Mouse (Mus musculus) CD4-positive, CD25-positive, alpha-beta regulatory T cell, adult 2 months (primary cell): Measurements from ENCODE around the gene Focad.

ENCODE experiments used
- DNase-seq: peaks from one replicate; pipeline ENCODE4 v3.0.0-alpha.2; 2012; ENCODE audit warnings: low read depth, low spot score

Focad gene

GRCm38 (mm10) chr4:88094062-88094767 lies at the start of gene Focad:
TSS of gene Focad (plus strand) at chr4:88094629.
- DNase-seq = peak; percentile 98

GRCm38 (mm10) chr4:88045151-88045550 lies 49.3 kb upstream of the Focad start:
- peak; percentile 37 for DNase-seq

DNA sequence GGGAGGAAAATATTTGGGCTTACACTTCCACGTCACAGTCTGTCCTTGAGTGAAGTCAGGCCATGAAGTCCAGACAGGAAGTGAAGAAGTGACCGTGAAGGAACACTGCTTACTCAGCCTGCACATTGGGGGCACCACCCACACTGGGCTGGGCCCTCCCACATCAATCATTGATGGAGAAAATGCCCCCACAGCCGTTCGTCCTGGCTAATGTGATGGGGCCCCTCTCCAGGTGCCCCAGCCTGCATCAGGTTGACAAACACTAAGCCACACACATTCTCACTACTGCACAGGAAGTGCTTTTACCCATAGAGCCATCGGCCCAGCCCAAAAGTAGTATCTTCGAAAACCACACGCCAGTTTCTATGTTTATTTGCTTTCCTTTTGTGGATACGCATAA lies 48.1 kb upstream of the Focad start:
- DNase-seq = peak; percentile 70

DNA sequence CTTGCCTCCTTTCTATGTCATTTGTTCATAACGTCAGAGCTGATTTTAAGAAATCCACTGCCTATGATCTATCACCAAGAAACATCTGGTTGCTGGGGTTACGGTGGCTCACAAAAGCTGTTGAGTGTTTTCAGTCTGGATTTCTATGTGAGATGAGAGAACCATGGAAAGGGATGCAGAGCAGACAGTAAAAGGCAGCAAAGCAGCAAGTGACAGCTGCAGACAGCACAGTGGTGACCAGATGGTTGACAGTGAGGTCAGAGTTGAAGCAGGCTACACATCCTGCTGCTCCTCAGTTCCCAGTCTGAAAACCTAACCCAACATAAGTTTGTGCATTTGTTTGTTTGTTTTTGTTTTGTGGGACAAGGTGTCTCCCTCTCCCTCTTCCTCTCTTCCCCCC lies 19.0 kb upstream of the Focad start:
- DNase-seq = no peak

DNA sequence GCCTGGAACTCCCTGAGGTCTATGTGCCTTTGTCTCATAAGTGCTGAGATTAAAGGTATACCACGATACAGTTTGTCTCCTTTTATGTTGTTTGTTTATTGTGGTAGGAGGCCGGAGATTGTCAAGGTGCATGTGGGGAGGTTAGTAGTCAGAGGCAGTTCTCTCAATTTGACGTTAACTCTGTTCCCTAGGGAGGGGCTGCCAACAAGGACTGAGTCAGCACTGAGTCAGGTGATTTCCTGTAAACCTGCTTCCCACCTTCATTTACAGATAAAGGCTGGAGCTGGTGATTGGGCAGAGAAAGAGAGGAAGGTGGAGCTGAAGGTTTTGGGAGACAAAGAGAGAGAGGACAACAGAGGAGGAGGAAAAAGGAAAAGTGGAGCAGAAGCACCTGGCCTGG lies 15.4 kb upstream of the Focad start:
- DNase-seq = peak; percentile 12

- peak; percentile 16 for DNase-seq
Observed at GRCm38 (mm10) chr4:88081417-88081816, 13.0 kb upstream of the Focad start.

DNA sequence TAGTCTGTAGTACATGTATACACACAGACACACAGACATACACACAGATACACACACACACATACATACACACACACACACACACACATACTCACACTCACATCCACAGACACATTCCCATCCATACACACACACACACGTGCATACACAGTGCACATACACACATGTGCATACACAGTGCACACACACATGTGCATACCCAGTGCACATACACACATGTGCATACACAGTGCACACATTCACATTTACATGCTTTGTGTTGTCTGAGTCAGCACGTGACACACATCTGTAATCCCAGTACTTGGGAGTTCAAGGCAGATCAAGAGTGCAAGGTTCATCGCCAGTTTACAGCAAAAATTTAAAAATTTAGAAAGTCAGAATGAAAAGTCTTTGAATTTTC lies 12.5 kb upstream of the Focad start:
- peak; percentile 8 for DNase-seq

- no peak for DNase-seq
Observed at GRCm38 (mm10) chr4:88082381-88082780, 12.0 kb upstream of the Focad start.

GRCm38 (mm10) chr4:88083781-88084180 lies 10.6 kb upstream of the Focad start:
- no peak for DNase-seq

- no peak for DNase-seq
Observed at GRCm38 (mm10) chr4:88090316-88090715, 4.1 kb upstream of the Focad start.

DNA sequence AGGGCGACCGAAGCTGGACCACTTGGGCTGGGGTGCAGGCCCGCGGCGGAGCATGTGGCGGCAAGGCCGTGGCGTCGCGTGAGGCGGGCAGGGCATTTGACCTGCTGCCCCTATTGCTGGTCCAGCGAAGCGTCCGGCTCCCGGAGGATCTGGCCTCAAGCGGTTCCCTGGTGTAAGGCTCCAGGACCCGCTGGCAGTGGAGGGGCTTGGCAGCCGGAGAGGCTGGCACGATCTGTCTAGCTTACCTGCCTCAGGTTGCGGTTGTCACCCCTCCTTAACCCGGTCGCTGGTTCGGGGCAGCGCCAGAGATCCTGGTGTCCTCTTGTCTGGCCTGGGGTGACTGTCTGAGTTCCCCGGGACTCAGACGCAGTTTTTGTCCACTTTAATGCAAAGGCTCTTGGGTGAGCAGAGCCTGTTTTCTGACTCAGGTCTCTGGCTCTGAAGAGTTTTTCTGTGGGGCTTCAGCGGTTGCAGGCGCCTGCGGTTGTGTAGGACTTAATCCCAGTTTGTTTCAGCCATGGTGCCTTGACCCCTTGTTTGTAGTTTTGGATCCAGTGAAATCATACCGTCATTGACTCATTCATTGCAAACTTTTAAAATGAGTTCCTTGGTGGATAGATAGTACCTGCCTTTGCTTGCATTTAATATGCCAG lies 465 bp downstream of the Focad start:
- no peak for DNase-seq

- DNase-seq = no peak
Observed at GRCm38 (mm10) chr4:88095693-88096092, 1.3 kb downstream of the Focad start.

DNA sequence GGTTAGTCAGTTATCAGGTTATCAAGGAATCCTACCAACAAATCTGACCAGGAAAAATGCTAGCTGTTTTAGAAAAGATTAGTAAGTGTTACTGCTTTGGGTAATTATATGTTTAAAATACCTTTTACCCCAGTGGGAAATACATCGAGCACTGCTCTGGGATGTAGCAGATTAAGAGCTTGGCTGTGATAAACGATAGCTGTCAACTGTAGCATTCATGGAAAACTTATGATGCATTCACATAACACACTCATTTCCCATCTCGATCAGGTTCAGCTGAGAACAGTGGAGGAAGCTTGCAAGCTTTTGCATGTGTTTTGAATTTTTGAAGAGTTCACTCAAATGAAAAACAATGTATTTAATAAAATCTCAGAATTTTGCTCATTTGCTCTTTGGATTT lies 14.2 kb downstream of the Focad start:
- no peak for DNase-seq

DNA sequence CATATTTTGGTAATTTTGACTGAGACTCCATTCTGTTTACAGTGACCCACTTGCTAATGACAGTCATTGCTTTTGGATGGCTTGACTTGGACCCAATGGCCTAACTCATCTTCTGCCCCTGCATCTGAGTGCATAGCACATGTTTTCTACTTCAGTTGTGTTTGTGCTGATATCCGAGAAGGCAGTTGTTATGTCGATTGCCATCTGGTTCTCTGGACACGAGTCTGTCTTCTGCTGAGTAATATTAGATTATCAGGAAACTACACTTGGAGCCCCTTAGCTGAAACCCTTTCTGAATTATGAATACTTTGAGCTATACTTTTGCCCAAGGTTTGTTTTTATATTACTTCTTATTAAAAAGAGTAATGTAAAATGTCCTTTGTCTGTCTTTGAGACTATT lies 22.9 kb downstream of the Focad start:
- DNase-seq = no peak

- no peak for DNase-seq
Observed at GRCm38 (mm10) chr4:88117942-88118341, 23.5 kb downstream of the Focad start.

GRCm38 (mm10) chr4:88118750-88119395 lies 24.4 kb downstream of the Focad start:
- DNase-seq = peak; percentile 20

DNA sequence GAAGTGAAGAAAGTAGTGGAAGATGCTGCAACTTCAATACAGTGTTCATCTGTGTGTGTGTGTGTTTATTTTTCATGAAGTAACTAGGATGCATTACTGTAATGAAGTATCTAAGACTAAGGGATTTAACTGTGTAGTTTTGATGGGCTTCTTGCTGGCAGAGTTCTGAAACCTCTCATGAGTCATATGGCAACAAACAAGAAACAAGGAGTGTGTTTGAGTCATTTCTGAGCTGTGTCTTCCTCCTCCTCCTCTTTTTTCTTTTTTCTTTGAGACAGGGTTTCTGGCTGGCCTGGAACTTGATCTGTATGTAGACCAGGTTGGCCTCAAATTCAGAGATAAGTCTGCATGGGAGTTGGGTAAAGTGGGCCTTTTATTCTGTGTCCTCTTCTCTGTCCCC lies 25.7 kb downstream of the Focad start:
- peak; percentile 19 for DNase-seq

GRCm38 (mm10) chr4:88122472-88122871 lies 28.0 kb downstream of the Focad start:
- DNase-seq = no peak

GRCm38 (mm10) chr4:88135936-88136335 lies 41.5 kb downstream of the Focad start:
- no peak for DNase-seq

DNA sequence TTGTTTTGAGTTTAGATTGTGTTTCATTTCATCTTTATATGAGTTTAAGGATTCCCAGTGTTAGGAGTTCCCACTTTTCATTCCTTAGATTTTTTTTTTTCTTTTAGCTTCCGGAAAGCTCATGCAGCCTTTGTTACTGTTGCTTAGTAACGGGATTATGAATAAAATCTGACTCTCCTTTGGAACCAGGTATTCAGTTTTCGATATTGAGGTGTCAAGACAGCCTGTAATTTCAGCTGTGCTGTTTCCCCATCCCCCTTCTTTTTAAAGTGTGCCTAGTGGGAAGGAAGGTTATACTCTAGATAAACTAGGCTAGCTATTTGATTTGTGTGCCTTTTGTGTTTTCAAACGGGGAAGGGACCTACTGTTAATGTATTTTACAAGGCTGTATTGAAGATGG lies 42.1 kb downstream of the Focad start:
- no peak for DNase-seq

DNA sequence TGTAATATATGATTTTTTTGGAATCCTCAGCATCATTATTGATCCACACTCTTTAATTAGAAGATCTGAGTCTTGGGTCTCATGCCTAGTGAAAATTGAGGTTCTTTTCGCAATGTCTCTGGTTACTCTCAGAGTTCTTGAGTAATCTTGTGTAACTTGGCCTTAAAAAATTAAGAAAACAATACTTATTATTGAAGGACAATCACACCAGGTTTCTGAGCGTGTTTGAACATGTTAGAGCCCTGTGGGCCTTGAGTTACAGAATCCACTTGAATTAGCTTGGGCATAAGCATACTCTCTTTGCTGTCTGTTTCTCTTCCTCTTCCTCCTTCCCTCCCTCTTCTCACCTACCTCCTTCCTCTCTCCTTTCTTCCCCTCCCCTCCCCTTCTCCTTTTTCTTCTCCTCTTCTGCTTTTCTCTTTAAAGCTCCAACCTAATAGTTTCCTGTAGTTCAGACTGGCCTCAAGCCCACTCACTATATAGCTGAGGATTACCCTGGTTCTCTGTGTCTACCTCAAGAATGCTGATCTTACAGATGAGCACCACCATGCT lies 44.0 kb downstream of the Focad start:
- DNase-seq = no peak

DNA sequence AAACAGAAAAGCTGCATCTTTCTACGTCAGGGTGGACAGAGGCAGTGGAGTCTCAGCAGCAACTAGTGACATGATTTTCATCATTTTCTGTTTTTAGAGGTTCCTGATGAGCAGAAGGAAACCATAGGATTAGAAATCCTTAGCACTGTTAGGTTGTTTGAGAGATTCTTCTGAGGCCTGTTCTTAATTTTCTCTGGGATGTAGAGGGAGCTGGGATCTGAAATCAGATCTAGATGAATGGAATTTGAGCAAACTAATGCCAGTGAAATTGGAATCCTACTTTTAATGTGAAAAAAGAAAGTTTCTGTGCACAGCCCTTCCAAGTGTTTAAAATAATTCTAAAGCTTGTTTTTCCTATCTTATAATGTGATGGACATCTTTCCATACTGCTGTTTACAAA lies 55.0 kb downstream of the Focad start:
- no peak for DNase-seq
